Mouse (Mus musculus) kidney, adult 2 months (tissue): ENCODE measurements at regions not wholly inside any gene's neighbourhood (a gene's known extent, or its start where the extent isn't known, plus 50 kb on each side); places are given as distances from the start of the nearest gene placed in this dataset.

Experiments used
- CTCF ChIP-seq: fragments of 200-500 bp; conservative IDR thresholded peaks from 2 replicates; pipeline ENCODE4 v1.5.1; 2011; ENCODE audit warnings: low read depth, mild to moderate bottlenecking, control low read depth, low read length, moderate library complexity, mixed read lengths; ENCODE audit not compliant: insufficient read depth, insufficient read length
- POLR2A ChIP-seq: fragments of 200-500 bp; IDR thresholded peaks from one replicate; pipeline ENCODE4 v1.6.1; 2011; ENCODE audit warnings: low read depth, low read length, control low read depth

DNA sequence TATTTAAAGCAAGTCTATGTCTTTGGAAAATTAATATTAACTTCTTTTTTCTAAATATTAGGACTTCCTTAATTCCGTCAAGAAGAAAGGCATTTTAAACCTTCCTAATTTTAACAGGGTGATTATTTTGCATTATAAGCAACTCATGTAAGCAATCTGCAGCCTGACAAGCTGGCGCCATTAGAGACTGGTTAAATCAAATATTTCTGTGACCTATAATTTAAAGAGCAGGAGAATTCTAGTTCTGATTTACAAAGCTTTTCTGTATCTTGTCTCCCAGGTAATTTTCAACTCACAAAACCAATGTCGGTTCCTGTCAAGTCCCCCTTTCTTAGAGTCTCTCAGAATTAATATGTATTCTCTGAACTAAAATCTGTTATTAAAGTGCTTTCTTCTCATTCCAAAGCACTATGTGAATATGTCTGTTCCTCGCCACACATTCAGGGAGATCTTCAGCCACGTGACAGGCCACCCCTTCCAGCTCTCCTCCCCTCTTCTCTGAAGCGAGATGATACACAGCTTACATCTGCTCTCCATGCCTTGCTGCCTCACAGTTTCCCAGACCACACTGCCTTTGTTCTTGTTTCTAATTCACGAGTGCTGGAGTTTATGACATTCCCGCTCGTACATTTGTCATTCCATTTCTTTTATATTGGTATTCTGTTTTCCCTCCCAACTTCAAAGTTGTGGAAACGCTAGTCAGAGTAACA is 244.0 kb upstream of the Zic1 start:
- TF ChIP-seq CTCF (no peak), POLR2A (no peak)
